ENCODE assay signal across 8 mouse cellular contexts in genomic region chr11:82746857-82747366, GRCm38 (mm10). TPM values are rescaled to one million over a fixed set of nuclear protein-coding genes. Genes with fewer than 3 reads are reported as not detected.
DNase-seq lines count a peak whose midpoint lies in the region; ATAC-seq and TF ChIP-seq lines count a peak whose summit lies in the region.

No protein-coding gene starts in this region.

- no peak overlapping the region for H3K9ac ChIP-seq in hindbrain, embryonic 11.5 days (ENCODE audit: low read depth, low read length)

- no peak overlapping the region for H3K4me3 ChIP-seq in myocyte
- H3K4me3 ChIP-seq in hindbrain, embryonic 11.5 days (ENCODE audit: low read depth, low read length), result no peak overlapping the region

- H3K36me3 ChIP-seq in myocyte (ENCODE audit: control insufficient read depth, insufficient read depth), result no peaks in the 10 kb centered on the region
- H3K36me3 ChIP-seq in hindbrain, embryonic 11.5 days (ENCODE audit: control insufficient read depth, insufficient read depth, low read length), result no peaks in the 10 kb centered on the region

- H3K9me3 ChIP-seq in hindbrain, embryonic 11.5 days (ENCODE audit: control insufficient read depth, low read length), result no peaks in the 10 kb centered on the region

- 84% methylated on average over 8 of the region's 8 CpGs for WGBS in hindbrain, embryonic 11.5 days

- intact Hi-C loops in heart, postnatal 10 days (cut with DNase I), result loop anchor here (1.0 to 10.0 kb wide), 2 partner anchors 143 to 512 kb away; partner anchors contain the start of gene Rad51d
- intact Hi-C loops in left cerebral cortex, postnatal 36 days (cut with DNase I), result no loop called here

- no peak overlapping the region for H3K27ac ChIP-seq in hindbrain, embryonic 11.5 days (ENCODE audit: low read depth, low read length)

- H3K4me2 ChIP-seq in myocyte (ENCODE audit: low read depth), result peak overlapping the region; percentile 64
- no peak overlapping the region for H3K4me2 ChIP-seq in hindbrain, embryonic 11.5 days (replicated peaks; ENCODE audit: low read depth, low read length)

- H3ac ChIP-seq in myocyte (ENCODE audit: control insufficient read depth, insufficient read length), result no peak overlapping the region

- no peaks in the 10 kb centered on the region for H3K79me2 ChIP-seq in myocyte (ENCODE audit: control insufficient read depth, insufficient read depth)

- no peaks in the 10 kb centered on the region for H3K4me1 ChIP-seq in hindbrain, embryonic 11.5 days (replicated peaks; ENCODE audit: control insufficient read depth, insufficient read depth, low read length)

- peak; percentile 31 to 40 for DNase-seq in B cell, adult 2 months
- DNase-seq in T-cell, adult 2 months (ENCODE audit: low spot score), result peak; percentile 22
- peak; percentile 36 to 43 for DNase-seq in heart, postnatal 10 days
- no peak for DNase-seq in hindbrain, embryonic 11.5 days (ENCODE audit: low spot score)
- no peak for DNase-seq in left cerebral cortex, postnatal 36 days (ENCODE audit: low spot score in 2 of 2)
- DNase-seq in frontal cortex, postnatal 25 days (ENCODE audit: low spot score in 2 of 2), result no peak
- DNase-seq in urinary bladder, postnatal 10 days (ENCODE audit: low spot score), result no peak

- H3K27me3 ChIP-seq in myocyte (ENCODE audit: control insufficient read depth, insufficient read depth, insufficient read length), result peaks cover 11% of the 10 kb centered on the region
- no peaks in the 10 kb centered on the region for H3K27me3 ChIP-seq in hindbrain, embryonic 11.5 days (ENCODE audit: control insufficient read depth, insufficient read depth, low read length)

- ATAC-seq in hindbrain, embryonic 11.5 days (ENCODE audit: low FRiP score), result no peak

- no peak for TF ChIP-seq POLR2A in myocyte (IDR thresholded peaks at IDR 0.05; ENCODE audit: insufficient read length, low read depth)

TF ChIP-seq in myocyte, 11 proteins besides CTCF, POLR2A, EP300 and RAD21:
- TF ChIP-seq CEBPB (IDR thresholded peaks at IDR 0.05; ENCODE audit: insufficient read depth, poor library complexity, severe bottlenecking) (no peak), POLR2AphosphoS2 (IDR thresholded peaks at IDR 0.05; ENCODE audit: insufficient read length, low read depth) (no peak), MYOG (IDR thresholded peaks at IDR 0.05; ENCODE audit: control insufficient read depth in 1 of 3, insufficient read depth in 1 of 3, insufficient read length in 2 of 3, low read depth in 2 of 3) (no peak), USF1 (IDR thresholded peaks at IDR 0.05; ENCODE audit: low read depth) (no peak), SRF (IDR thresholded peaks at IDR 0.05; ENCODE audit: control insufficient read depth, insufficient read length, low read depth) (no peak), MAX (IDR thresholded peaks at IDR 0.05; ENCODE audit: low read depth) (no peak), TCF12 (IDR thresholded peaks at IDR 0.05; ENCODE audit: insufficient read depth, poor library complexity, severe bottlenecking) (no peak), REST (IDR thresholded peaks at IDR 0.05; ENCODE audit: insufficient read depth, insufficient read length) (no peak), MYOD1 (IDR thresholded peaks at IDR 0.05; ENCODE audit: control insufficient read depth in 1 of 3, insufficient read length in 2 of 3, low read depth in 2 of 3) (no peak), E2F4 (IDR thresholded peaks at IDR 0.05; ENCODE audit: insufficient read depth) (no peak), TCF3 (IDR thresholded peaks at IDR 0.05; ENCODE audit: insufficient read length, low read depth) (no peak)

RNA-seq across cellular contexts. Expression of gene Cct6b, which starts 17.2 kb away (rescaled TPM):
- under 1 TPM; 0.26 to 0.27 TPM for total RNA-seq in heart, postnatal 10 days (2021)
- polyA plus RNA-seq in myocyte (2012; fragmentation: generic; extraction: Trizol), result 0.30 TPM
- 0.49 and 0.69 TPM in 2 replicates for polyA plus RNA-seq in hindbrain, embryonic 11.5 days (2014; fragmentation: Nextera tagmentation; extraction: Ambion mirVana)
- total RNA-seq in left cerebral cortex, postnatal 36 days (2021), result under 1 TPM; 0.27 to 0.35 TPM

RNA-seq across cellular contexts. Expression of gene Zfp830, which starts 17.2 kb away (rescaled TPM):
- total RNA-seq in heart, postnatal 10 days (2021), result 10 to 100 TPM; 16.0 to 18.4 TPM
- polyA plus RNA-seq in myocyte (2012; fragmentation: generic; extraction: Trizol), result 13.2 TPM
- polyA plus RNA-seq in hindbrain, embryonic 11.5 days (2014; fragmentation: Nextera tagmentation; extraction: Ambion mirVana), result 39.2 and 42.6 TPM in 2 replicates
- 10 to 100 TPM; 15.4 to 15.8 TPM for total RNA-seq in left cerebral cortex, postnatal 36 days (2021)

RNA-seq across cellular contexts. Expression of gene Lig3, which starts 34.0 kb away (rescaled TPM):
- 10 to 100 TPM; 22.2 to 26.1 TPM for total RNA-seq in heart, postnatal 10 days (2021)
- 16.7 TPM for polyA plus RNA-seq in myocyte (2012; fragmentation: generic; extraction: Trizol)
- 38.0 and 48.0 TPM in 2 replicates for polyA plus RNA-seq in hindbrain, embryonic 11.5 days (2014; fragmentation: Nextera tagmentation; extraction: Ambion mirVana)
- total RNA-seq in left cerebral cortex, postnatal 36 days (2021), result 10 to 100 TPM; 18.6 to 24.9 TPM

Comparison
In these comparisons a context has a peak if more than half of its experiments do, and no peak if none do; other contexts are left out.
1. DNase-seq: peak in B cell, adult 2 months (2 of 2), T-cell, adult 2 months (single experiment) and heart, postnatal 10 days (2 of 2); none in hindbrain, embryonic 11.5 days (single experiment), left cerebral cortex, postnatal 36 days (0 of 2), frontal cortex, postnatal 25 days (0 of 2) and urinary bladder, postnatal 10 days (single experiment).